Mouse (Mus musculus): ENCODE results near the gene Mreg. TPM values are rescaled to one million over a fixed set of nuclear protein-coding genes. Genes with fewer than 3 reads are reported as not detected.

The Mreg gene
- polyA plus RNA-seq, 2 experiments = 2.9 to 6.4 TPM

DNA sequence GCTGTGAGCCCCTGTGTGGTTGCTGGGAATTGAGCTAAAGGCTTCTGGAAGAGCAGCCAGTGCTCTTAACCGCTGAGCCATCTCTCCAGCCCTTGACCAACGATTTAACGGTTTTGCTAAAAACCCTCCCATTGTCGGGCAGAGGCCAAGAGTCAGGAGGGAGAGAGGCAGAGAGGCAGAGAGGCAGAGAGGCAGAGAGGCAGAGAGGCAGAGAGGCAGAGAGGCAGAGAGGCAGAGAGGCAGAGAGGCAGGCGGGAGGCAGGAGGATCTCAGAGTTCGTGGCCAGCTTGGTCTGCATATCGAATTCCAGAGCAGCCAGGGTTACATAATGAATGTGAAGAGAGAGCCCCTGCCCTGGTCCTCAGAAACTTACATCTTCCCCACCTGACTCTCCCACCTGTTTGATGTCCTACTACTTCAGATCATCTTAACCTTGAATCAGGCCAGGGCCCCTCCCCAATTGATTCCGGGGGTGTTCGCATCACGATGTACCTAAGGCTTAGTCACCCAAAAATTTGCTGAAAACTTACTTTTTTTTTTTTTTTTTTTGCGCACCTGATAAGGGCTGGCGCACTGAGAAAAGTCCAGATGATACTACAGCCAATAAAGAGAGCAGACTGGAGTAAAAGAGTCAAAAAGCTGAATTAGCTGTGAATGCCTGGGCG is 13.1 kb upstream of the Mreg start:
- peak overlapping the region; percentile 50 for H3K4me2 ChIP-seq (ENCODE audit: low read depth)
- WGBS (ENCODE audit: insufficient replicate concordance) = 10% methylated on average over 13 of the region's 13 CpGs
- peak overlapping the region in 1 of 2 experiments; percentile 24; a peak in 2 of 4 replicates for H3K4me3 ChIP-seq (ENCODE audit: insufficient read depth in 1 of 2, low read depth in 2 of 2, low read length in 2 of 2)
- TF ChIP-seq EP300 (IDR thresholded peaks at IDR 0.05; ENCODE audit: low read depth) (no peak), CTCF (IDR thresholded peaks at IDR 0.05; ENCODE audit: low read depth) (no peak)
- ATAC-seq (ENCODE audit: insufficient read depth) = no peak
- peaks cover 6% of the 10 kb centered on the region for H3K27me3 ChIP-seq (ENCODE audit: control insufficient read depth, insufficient read depth, low read length)
- no peak overlapping the region for H3K27ac ChIP-seq
- H3K36me3 ChIP-seq (replicated peaks; ENCODE audit: control insufficient read depth, insufficient read depth, low read depth) = no peaks in the 10 kb centered on the region
- no peak overlapping the region for H3K9ac ChIP-seq (replicated peaks)
- DNase-seq (ENCODE audit: low read depth in 3 of 3, low spot score in 3 of 3) = no peak
- peaks cover 0 to 3% of the 10 kb centered on the region in 2 experiments; a peak in 2 of 4 replicates for H3K4me1 ChIP-seq (replicated peaks; ENCODE audit: control insufficient read depth in 2 of 2, insufficient read depth in 2 of 2, low read length in 1 of 2)
- H3K9me3 ChIP-seq (ENCODE audit: control insufficient read depth, low read length) = no peaks in the 10 kb centered on the region

- no peak overlapping the region for H3K9ac ChIP-seq (replicated peaks)
- TF ChIP-seq EP300 (IDR thresholded peaks at IDR 0.05; ENCODE audit: low read depth) (no peak), CTCF (IDR thresholded peaks at IDR 0.05; ENCODE audit: low read depth) (peak; percentile 36; the same call in 1 of the 2 replicates)
- DNase-seq (ENCODE audit: low read depth in 3 of 3, low spot score in 3 of 3) = no peak
- no peaks in the 10 kb centered on the region for H3K36me3 ChIP-seq (replicated peaks; ENCODE audit: control insufficient read depth, insufficient read depth, low read depth)
- H3K4me2 ChIP-seq (ENCODE audit: low read depth) = no peak overlapping the region
- H3K27ac ChIP-seq = no peak overlapping the region
- H3K27me3 ChIP-seq (ENCODE audit: control insufficient read depth, insufficient read depth, low read length) = peaks cover 6% of the 10 kb centered on the region
- no peak for ATAC-seq (ENCODE audit: insufficient read depth)
- 24% methylated on average over 4 of the region's 4 CpGs for WGBS (ENCODE audit: insufficient replicate concordance)
- no peaks in the 10 kb centered on the region for H3K9me3 ChIP-seq (ENCODE audit: control insufficient read depth, low read length)
- no peak overlapping the region for H3K4me3 ChIP-seq (ENCODE audit: insufficient read depth in 1 of 2, low read depth in 2 of 2, low read length in 2 of 2)
- peaks cover 0 to 4% of the 10 kb centered on the region in 2 experiments; a peak in 1 of 4 replicates for H3K4me1 ChIP-seq (replicated peaks; ENCODE audit: control insufficient read depth in 2 of 2, insufficient read depth in 2 of 2, low read length in 1 of 2)
Measured at GRCm38 (mm10) chr1:72220008-72220407, 7.9 kb upstream of the Mreg start.

GRCm38 (mm10) chr1:72219116-72219515 is 7.0 kb upstream of the Mreg start:
- ATAC-seq (ENCODE audit: insufficient read depth) = 0 out of 2 replicates have a peak, but pooled peaks have one; percentile 21
- Histone ChIP-seq H3K4me1 (replicated peaks; ENCODE audit: control insufficient read depth in 2 of 2, insufficient read depth in 2 of 2, low read length in 1 of 2) (peaks cover 0 to 8% of the 10 kb centered on the region in 2 experiments; a peak in 1 of 4 replicates), H3K4me3 (ENCODE audit: insufficient read depth in 1 of 2, low read depth in 2 of 2, low read length in 2 of 2) (no peak overlapping the region), H3K27me3 (ENCODE audit: control insufficient read depth, insufficient read depth, low read length) (peaks cover 4% of the 10 kb centered on the region), H3K9ac (replicated peaks) (no peak overlapping the region), H3K9me3 (ENCODE audit: control insufficient read depth, low read length) (no peaks in the 10 kb centered on the region), H3K36me3 (replicated peaks; ENCODE audit: control insufficient read depth, insufficient read depth, low read depth) (no peaks in the 10 kb centered on the region), H3K27ac (no peak overlapping the region), H3K4me2 (ENCODE audit: low read depth) (no peak overlapping the region)
- WGBS (ENCODE audit: insufficient replicate concordance) = 46% methylated on average over 2 of the region's 2 CpGs
- DNase-seq (ENCODE audit: low read depth in 3 of 3, low spot score in 3 of 3) = no peak
- TF ChIP-seq CTCF (IDR thresholded peaks at IDR 0.05; ENCODE audit: low read depth) (no peak), EP300 (IDR thresholded peaks at IDR 0.05; ENCODE audit: low read depth) (no peak)

- DNase-seq (ENCODE audit: low read depth in 3 of 3, low spot score in 3 of 3) = no peak
- TF ChIP-seq CTCF (IDR thresholded peaks at IDR 0.05; ENCODE audit: low read depth) (no peak), EP300 (IDR thresholded peaks at IDR 0.05; ENCODE audit: low read depth) (no peak)
- Histone ChIP-seq H3K9me3 (ENCODE audit: control insufficient read depth, low read length) (no peaks in the 10 kb centered on the region), H3K27me3 (ENCODE audit: control insufficient read depth, insufficient read depth, low read length) (peaks cover 4% of the 10 kb centered on the region), H3K4me1 (replicated peaks; ENCODE audit: control insufficient read depth in 2 of 2, insufficient read depth in 2 of 2, low read length in 1 of 2) (peaks cover 0 to 8% of the 10 kb centered on the region in 2 experiments; a peak in 1 of 4 replicates), H3K36me3 (replicated peaks; ENCODE audit: control insufficient read depth, insufficient read depth, low read depth) (no peaks in the 10 kb centered on the region), H3K4me2 (ENCODE audit: low read depth) (no peak overlapping the region), H3K27ac (no peak overlapping the region), H3K9ac (replicated peaks) (no peak overlapping the region), H3K4me3 (ENCODE audit: insufficient read depth in 1 of 2, low read depth in 2 of 2, low read length in 2 of 2) (no peak overlapping the region)
- 54% methylated on average over 2 of the region's 2 CpGs for WGBS (ENCODE audit: insufficient replicate concordance)
- no peak for ATAC-seq (ENCODE audit: insufficient read depth)
Measured at GRCm38 (mm10) chr1:72218626-72219025, 6.5 kb upstream of the Mreg start.

- H3K4me1 ChIP-seq (replicated peaks; ENCODE audit: control insufficient read depth in 2 of 2, insufficient read depth in 2 of 2, low read length in 1 of 2) = peaks cover 0 to 8% of the 10 kb centered on the region in 2 experiments; a peak in 1 of 4 replicates
- H3K27me3 ChIP-seq (ENCODE audit: control insufficient read depth, insufficient read depth, low read length) = peaks cover 13% of the 10 kb centered on the region
- H3K9ac ChIP-seq (replicated peaks) = no peak overlapping the region
- no peak for ATAC-seq (ENCODE audit: insufficient read depth)
- WGBS (ENCODE audit: insufficient replicate concordance) = 76% methylated on average over 7 of the region's 7 CpGs
- no peaks in the 10 kb centered on the region for H3K9me3 ChIP-seq (ENCODE audit: control insufficient read depth, low read length)
- DNase-seq (ENCODE audit: low read depth in 3 of 3, low spot score in 3 of 3) = no peak
- TF ChIP-seq CTCF (IDR thresholded peaks at IDR 0.05; ENCODE audit: low read depth) = no peak
- TF ChIP-seq EP300 (IDR thresholded peaks at IDR 0.05; ENCODE audit: low read depth) = no peak
- no peaks in the 10 kb centered on the region for H3K36me3 ChIP-seq (replicated peaks; ENCODE audit: control insufficient read depth, insufficient read depth, low read depth)
- H3K27ac ChIP-seq = no peak overlapping the region
- H3K4me3 ChIP-seq (ENCODE audit: insufficient read depth in 1 of 2, low read depth in 2 of 2, low read length in 2 of 2) = no peak overlapping the region
- H3K4me2 ChIP-seq (ENCODE audit: low read depth) = no peak overlapping the region
Measured at GRCm38 (mm10) chr1:72216761-72217160, 4.7 kb upstream of the Mreg start.
